Mouse (Mus musculus) olfactory bulb, adult 2 months (tissue): Measurements from ENCODE around the gene Slc6a11. TPM values are rescaled to one million over a fixed set of nuclear protein-coding genes. Genes with fewer than 3 reads are reported as not detected.

Source experiments
- H3K27ac ChIP-seq: fragments of 200-500 bp; 2 replicates; pipeline ENCODE4 v1.5.1; 2012; ENCODE audit warnings: low read depth, low read length; ENCODE audit not compliant: insufficient read depth
- H3K4me1 ChIP-seq: fragments of 200-500 bp; 2 replicates; pipeline ENCODE4 v1.6.1; 2012; ENCODE audit warnings: low read length; ENCODE audit not compliant: control insufficient read depth, insufficient read depth
- H3K4me3 ChIP-seq: fragments of 200-500 bp; 2 replicates; pipeline ENCODE4 v1.5.1; 2012; ENCODE audit warnings: mild to moderate bottlenecking, low read depth, low read length, moderate library complexity; ENCODE audit not compliant: insufficient read depth
- CTCF ChIP-seq: fragments of 200-500 bp; IDR thresholded peaks from 2 replicates; pipeline ENCODE4 v1.5.1; 2012; ENCODE audit warnings: low read depth, mild to moderate bottlenecking, low read length, moderate library complexity; ENCODE audit not compliant: insufficient read depth
- POLR2A ChIP-seq: fragments of 200-500 bp; IDR thresholded peaks from 2 replicates; pipeline ENCODE4 v1.6.1; 2012; ENCODE audit warnings: mild to moderate bottlenecking, low read depth, low read length, moderate library complexity; ENCODE audit not compliant: insufficient read depth
- WGBS: fragments of 180-500 bp; shearing (Covaris S2); methylation state at CpG from one replicate; pipeline ENCODE4 v1.1.7; 2018; 5-methylcytosine and 5-hydroxymethylcytosine counted together
- polyA plus RNA-seq: library from polyadenylated mRNA; stranded (reverse); fragments of >200 nt; gene quantifications from 2 replicates; pipeline ENCODE4 v1.2.4, GENCODE M21; 2012; ENCODE audit warnings: low replicate concordance; ENCODE audit not compliant: missing spikeins, insufficient read depth, insufficient read length

Slc6a11 gene
- polyA plus RNA-seq, 1 experiment, result 98.1 TPM

- 73% methylated on average over 3 of the region's 3 CpGs for WGBS
- H3K4me1 ChIP-seq, result peaks cover 14% of the 10 kb centered on the region
- H3K4me3 ChIP-seq, result peak overlapping the region; percentile 52
- no peak overlapping the region for H3K27ac ChIP-seq
- TF ChIP-seq POLR2A (no peak), CTCF (no peak)
Observed at GRCm38 (mm10) chr6:114132472-114132871, 1.4 kb downstream of the Slc6a11 start.

- WGBS, result 56% methylated on average over 8 of the region's 8 CpGs
- TF ChIP-seq CTCF (no peak), POLR2A (no peak)
- Histone ChIP-seq H3K27ac (no peak overlapping the region), H3K4me1 (peaks cover 14% of the 10 kb centered on the region), H3K4me3 (no peak overlapping the region)
Observed at GRCm38 (mm10) chr6:114132916-114133315, 1.9 kb downstream of the Slc6a11 start.

GRCm38 (mm10) chr6:114138970-114139369 lies 7.9 kb downstream of the Slc6a11 start:
- Histone ChIP-seq H3K4me1 (peaks cover 3% of the 10 kb centered on the region; the same call in 1 of the 2 replicates), H3K27ac (no peak overlapping the region), H3K4me3 (no peak overlapping the region)
- TF ChIP-seq POLR2A (no peak), CTCF (no peak)
- WGBS, result 51% methylated on average over 8 of the region's 8 CpGs

GRCm38 (mm10) chr6:114141481-114141880 lies 10.4 kb downstream of the Slc6a11 start:
- Histone ChIP-seq H3K27ac (no peak overlapping the region), H3K4me1 (peaks cover 3% of the 10 kb centered on the region; the same call in 1 of the 2 replicates), H3K4me3 (no peak overlapping the region)
- no peak for TF ChIP-seq POLR2A
- TF ChIP-seq CTCF, result no peak
- 84% methylated on average over 3 of the region's 3 CpGs for WGBS

- no peak overlapping the region for H3K27ac ChIP-seq
Observed at GRCm38 (mm10) chr6:114142480-114142879, 11.4 kb downstream of the Slc6a11 start.

GRCm38 (mm10) chr6:114143544-114143943 lies 12.5 kb downstream of the Slc6a11 start:
- H3K4me1 ChIP-seq, result peaks cover 3% of the 10 kb centered on the region; the same call in 1 of the 2 replicates
- WGBS, result 49% methylated on average over 2 of the region's 2 CpGs
- H3K27ac ChIP-seq, result no peak overlapping the region
- no peak for TF ChIP-seq POLR2A
- no peak for TF ChIP-seq CTCF
- H3K4me3 ChIP-seq, result no peak overlapping the region

More at GRCm38 (mm10) chr6:114142480-114142879, 11.4 kb downstream of the Slc6a11 start:
- Histone ChIP-seq H3K4me3 (no peak overlapping the region), H3K4me1 (peaks cover 3% of the 10 kb centered on the region; the same call in 1 of the 2 replicates)
- TF ChIP-seq POLR2A (no peak), CTCF (no peak)
- WGBS, result 84% methylated on average over 11 of the region's 11 CpGs

GRCm38 (mm10) chr6:114144447-114145105 lies 13.5 kb downstream of the Slc6a11 start:
- no peak overlapping the region for H3K4me3 ChIP-seq
- H3K27ac ChIP-seq, result no peak overlapping the region
- no peaks in the 10 kb centered on the region; the same call in 1 of the 2 replicates for H3K4me1 ChIP-seq
- TF ChIP-seq POLR2A (no peak), CTCF (no peak)
- 54% methylated on average over 6 of the region's 6 CpGs for WGBS

GRCm38 (mm10) chr6:114145650-114146329 lies 14.7 kb downstream of the Slc6a11 start:
- H3K27ac ChIP-seq, result no peak overlapping the region

GRCm38 (mm10) chr6:114155720-114156119 lies 24.7 kb downstream of the Slc6a11 start:
- Histone ChIP-seq H3K27ac (no peak overlapping the region), H3K4me1 (0 out of 2 replicates have a peak, but pooled peaks cover 4% of the 10 kb centered on the region), H3K4me3 (no peak overlapping the region)
- whole genome bisulfite sequencing, result 78% methylated on average over 10 of the region's 10 CpGs
- no peak for TF ChIP-seq POLR2A
- no peak for TF ChIP-seq CTCF

More at GRCm38 (mm10) chr6:114145650-114146329, 14.7 kb downstream of the Slc6a11 start:
- 92% methylated on average over 6 of the region's 6 CpGs for WGBS
- Histone ChIP-seq H3K4me3 (no peak overlapping the region), H3K4me1 (no peaks in the 10 kb centered on the region; the same call in 1 of the 2 replicates)
- TF ChIP-seq POLR2A, result no peak
- TF ChIP-seq CTCF, result no peak
